Mouse (Mus musculus): ENCODE measurements around the gene Ttll3.

DNA sequence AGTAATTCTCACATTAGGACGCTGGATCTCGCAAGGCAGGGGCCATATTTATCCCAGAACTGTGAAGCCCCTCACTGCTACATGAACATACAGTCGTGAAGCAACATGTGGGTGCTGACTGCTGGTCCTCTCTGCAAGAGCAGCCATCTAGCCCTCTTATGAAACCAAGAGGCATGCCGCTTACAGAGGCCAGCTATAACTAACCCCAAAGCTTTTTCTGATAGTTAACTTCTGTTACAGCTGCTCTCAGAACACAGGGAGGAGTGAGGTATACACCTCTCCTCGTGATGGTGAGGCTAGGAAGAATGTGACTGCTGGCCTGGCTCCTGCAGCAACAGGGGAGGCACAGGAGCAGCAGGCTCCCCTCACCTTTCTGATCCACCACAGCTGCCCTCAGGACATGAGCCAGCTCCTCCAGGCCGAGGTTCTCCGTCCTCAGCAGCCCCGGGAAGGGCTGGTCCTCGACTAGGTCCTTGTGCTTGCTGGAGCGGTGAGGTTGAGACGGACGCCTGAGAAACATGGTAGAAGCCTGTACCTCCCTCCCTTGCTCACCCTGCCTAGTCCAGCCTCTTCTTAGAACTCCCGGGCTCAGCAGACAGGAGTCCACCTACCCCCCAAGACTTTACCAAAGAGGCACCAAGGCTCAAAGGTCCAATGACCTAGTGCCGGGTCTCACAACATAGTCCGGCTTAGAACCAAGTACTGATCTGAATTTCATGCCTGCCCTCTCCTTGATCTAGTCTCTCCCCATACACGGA is 29.6 kb downstream of the Ttll3 start:
- TF ChIP-seq CTCF (IDR thresholded peaks at IDR 0.05; ENCODE audit: borderline replicate concordance, insufficient read depth, low read depth, low read length) (no peak), POLR2A (IDR thresholded peaks at IDR 0.05; ENCODE audit: borderline replicate concordance, insufficient read depth, low read length) (no peak)
